Mouse (Mus musculus): ENCODE data around the gene P2rx4.

DNA sequence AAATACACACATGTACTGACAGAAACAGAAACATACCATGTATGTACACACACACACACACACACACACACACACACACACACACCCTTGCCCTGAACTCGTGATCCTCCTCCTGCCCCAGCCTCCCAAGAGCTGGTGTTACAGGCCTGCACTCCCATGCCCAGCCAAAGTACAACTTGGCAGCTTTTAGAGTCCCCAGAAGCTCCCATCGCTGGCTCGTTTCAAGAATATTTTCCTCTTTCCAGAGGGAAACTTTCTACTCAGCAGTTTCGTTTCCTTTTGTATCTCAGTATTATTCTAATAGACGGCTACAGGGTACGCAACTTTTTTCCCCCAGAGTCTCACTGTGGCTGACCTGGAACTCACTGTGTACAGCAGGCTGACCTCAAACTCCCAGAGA is 5.2 kb upstream of the P2rx4 start:
- no peak for TF ChIP-seq CTCF (IDR thresholded peaks at IDR 0.05; ENCODE audit: low read depth)
- no peak for TF ChIP-seq EP300 (IDR thresholded peaks at IDR 0.05; ENCODE audit: low read depth)

Data from liver, embryonic 14.5 days (tissue).